Mouse (Mus musculus) liver, embryonic 11.5 days (tissue): ENCODE measurements around the gene Pcgf5. TPM values are rescaled to one million over a fixed set of nuclear protein-coding genes. Genes with fewer than 3 reads are reported as not detected.

Source experiments
- ATAC-seq: fragments of 200-750 bp; cut with Nextera tagmentation; replicated peaks from 2 replicates; pipeline ENCODE4 v1.8.0; 2017; ENCODE audit warnings: moderate number of reproducible peaks, mild to moderate bottlenecking, moderate TSS enrichment, moderate library complexity; ENCODE audit not compliant: low FRiP score
- DNase-seq: peaks from one replicate; pipeline ENCODE4 v3.0.0-alpha.2; 2017; ENCODE audit warnings: low spot score
- H3K27ac ChIP-seq: fragments of 300-500 bp; sonication (generic); 2 replicates; pipeline ENCODE4 v1.5.1; 2014; ENCODE audit warnings: mild to moderate bottlenecking, low read depth, low read length, control low read depth
- H3K27me3 ChIP-seq: fragments of 300-500 bp; sonication (generic); replicated peaks from 2 replicates; pipeline ENCODE4 v1.6.1; 2014; ENCODE audit warnings: low read length, mixed read lengths; ENCODE audit not compliant: control insufficient read depth, insufficient read depth
- H3K36me3 ChIP-seq: fragments of 300-500 bp; sonication (generic); 2 replicates; pipeline ENCODE4 v1.6.1; 2014; ENCODE audit warnings: mild to moderate bottlenecking, low read length, moderate library complexity, mixed read lengths; ENCODE audit not compliant: control insufficient read depth, insufficient read depth
- H3K4me1 ChIP-seq: fragments of 300-500 bp; sonication (generic); replicated peaks from 2 replicates; pipeline ENCODE4 v1.6.1; 2014; ENCODE audit warnings: low read length, mixed read lengths; ENCODE audit not compliant: control insufficient read depth, insufficient read depth
- H3K4me2 ChIP-seq: fragments of 300-500 bp; sonication (generic); 2 replicates; pipeline ENCODE4 v1.6.1; 2014; ENCODE audit warnings: mild to moderate bottlenecking, control low read depth, moderate library complexity
- H3K4me3 ChIP-seq: fragments of 300-500 bp; sonication (generic); 2 replicates; pipeline ENCODE4 v1.5.1; 2014; ENCODE audit warnings: low read depth, low read length, control low read depth
- H3K9ac ChIP-seq: fragments of 300-500 bp; sonication (generic); 2 replicates; pipeline ENCODE4 v1.6.1; 2014; ENCODE audit warnings: low read depth, low read length, control low read depth
- H3K9me3 ChIP-seq: fragments of 300-500 bp; sonication (generic); 2 replicates; pipeline ENCODE4 v1.6.1; 2016; ENCODE audit warnings: low read length, inconsistent platforms, mixed read lengths; ENCODE audit not compliant: control insufficient read depth
- WGBS: fragments of 180-500 bp; shearing (Covaris S2); extraction: QIAGEN DNeasy Blood & Tissue Kit; methylation state at CpG from one replicate; pipeline ENCODE4 v1.1.7; 2014; 5-methylcytosine and 5-hydroxymethylcytosine counted together
- polyA plus RNA-seq: library from polyadenylated mRNA; unstranded; fragments of >200 nt; fragmentation: Nextera tagmentation; extraction: Ambion mirVana; gene quantifications from 2 replicates; pipeline ENCODE4 v1.2.1, GENCODE M21; 2014

Gene Pcgf5
- 16.6 and 18.2 TPM in 2 replicates for polyA plus RNA-seq

DNA sequence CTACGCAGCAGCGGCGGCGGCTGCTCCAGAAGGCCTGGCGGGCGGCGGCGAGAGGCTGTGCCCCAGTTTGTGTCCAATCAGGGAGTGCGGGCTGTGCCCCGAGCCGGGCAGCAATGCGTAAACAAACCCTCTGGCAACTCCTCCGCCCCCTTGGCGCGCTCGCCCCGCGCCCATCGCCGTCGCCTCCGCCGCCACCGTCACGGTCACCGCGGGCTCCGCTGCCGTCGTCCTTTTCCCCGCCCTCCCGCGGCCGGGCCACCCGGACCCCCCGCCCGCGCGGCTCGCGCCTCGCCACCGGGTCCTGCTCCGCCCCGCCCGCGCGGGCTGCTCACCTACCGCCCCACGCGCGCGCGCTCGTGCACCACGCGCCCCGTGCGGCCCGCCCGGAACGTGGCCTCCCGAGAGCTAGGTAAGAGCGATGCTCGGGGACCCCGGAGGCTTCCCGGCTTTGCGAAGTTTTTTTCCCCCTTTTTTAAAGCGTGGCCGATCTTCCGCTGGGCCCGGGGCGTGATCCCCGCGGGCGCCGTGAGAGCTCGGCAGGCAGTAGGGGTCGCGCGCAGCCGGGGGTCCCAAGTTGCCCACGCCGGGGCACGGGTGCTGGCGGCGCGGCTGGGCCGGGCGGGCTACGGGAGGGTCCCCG lies at the start of gene Pcgf5:
Gene Pcgf5, plus strand, starts transcription at position 149 of the 640 bp plus-strand sequence.
- DNase-seq (peak; percentile 69), ATAC-seq (peak; percentile 74)
- peak within 1 kb of the TSS; percentile 56 for H3K9ac ChIP-seq
- no peak within 1 kb of the TSS for H3K27ac ChIP-seq
- H3K27me3 ChIP-seq: peaks cover 40% of the 10 kb centered on the region
- H3K4me3 ChIP-seq: peak within 1 kb of the TSS; percentile 70
- no peaks in the 10 kb centered on the region; the same call in 1 of the 2 replicates for H3K4me1 ChIP-seq
- under 1% methylated on average over 91 of the region's 92 CpGs for WGBS
- H3K9me3 ChIP-seq: no peaks in the 10 kb centered on the region
- no peaks in the 10 kb centered on the region for H3K36me3 ChIP-seq
- peak within 1 kb of the TSS; percentile 99 for H3K4me2 ChIP-seq

GRCm38 (mm10) chr19:36305542-36305941 lies 42.6 kb upstream of the Pcgf5 start:
- no peaks in the 10 kb centered on the region for H3K36me3 ChIP-seq
- no peak overlapping the region for H3K4me3 ChIP-seq
- H3K4me2 ChIP-seq: no peak overlapping the region
- DNase-seq: no peak
- 66% methylated on average over 5 of the region's 5 CpGs for WGBS
- no peak overlapping the region for H3K9ac ChIP-seq
- H3K27me3 ChIP-seq: no peaks in the 10 kb centered on the region
- H3K27ac ChIP-seq: no peak overlapping the region
- no peaks in the 10 kb centered on the region for H3K9me3 ChIP-seq
- no peak for ATAC-seq
- no peaks in the 10 kb centered on the region for H3K4me1 ChIP-seq

DNA sequence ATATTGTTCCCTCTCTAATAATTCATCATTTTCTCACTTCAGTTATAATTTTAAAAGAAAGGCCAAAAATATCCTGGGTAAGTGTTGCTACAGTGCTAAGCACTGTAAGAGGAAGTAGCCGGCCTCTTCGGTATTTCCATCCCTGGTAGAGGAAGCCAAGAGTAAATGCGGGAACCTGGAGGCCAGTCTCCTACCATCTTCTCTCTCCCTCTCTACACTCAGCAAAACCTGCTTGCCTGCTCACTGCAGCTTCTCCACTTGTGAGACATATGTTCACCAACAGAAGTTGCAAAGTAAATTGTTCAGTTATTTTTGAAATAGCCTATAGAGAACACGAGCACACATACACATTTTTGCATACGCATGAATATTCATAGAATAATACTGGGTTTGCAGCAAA lies 34.1 kb upstream of the Pcgf5 start:
- H3K4me2 ChIP-seq: no peak overlapping the region
- no peaks in the 10 kb centered on the region for H3K36me3 ChIP-seq
- ATAC-seq (no peak), DNase-seq (no peak)
- no peaks in the 10 kb centered on the region for H3K9me3 ChIP-seq
- no peak overlapping the region for H3K9ac ChIP-seq
- no peak overlapping the region for H3K27ac ChIP-seq
- no peak overlapping the region for H3K4me3 ChIP-seq
- no peaks in the 10 kb centered on the region for H3K4me1 ChIP-seq
- no peaks in the 10 kb centered on the region for H3K27me3 ChIP-seq
- 58% methylated on average over 5 of the region's 5 CpGs for WGBS

- no peak overlapping the region for H3K27ac ChIP-seq
- peak; percentile 91 for ATAC-seq
Observed at GRCm38 (mm10) chr19:36319735-36320134, 28.4 kb upstream of the Pcgf5 start.

GRCm38 (mm10) chr19:36321066-36321465 lies 27.0 kb upstream of the Pcgf5 start:
- 89% methylated on average over 3 of the region's 3 CpGs for WGBS
- no peak for DNase-seq
- Histone ChIP-seq H3K4me2 (no peak overlapping the region), H3K4me1 (peaks cover 4% of the 10 kb centered on the region; the same call in 1 of the 2 replicates), H3K9ac (no peak overlapping the region), H3K27me3 (no peaks in the 10 kb centered on the region), H3K27ac (no peak overlapping the region), H3K4me3 (no peak overlapping the region), H3K9me3 (no peaks in the 10 kb centered on the region), H3K36me3 (no peaks in the 10 kb centered on the region)
- no peak for ATAC-seq

More at GRCm38 (mm10) chr19:36319735-36320134, 28.4 kb upstream of the Pcgf5 start:
- H3K9ac ChIP-seq: no peak overlapping the region
- peaks cover 4% of the 10 kb centered on the region; the same call in 1 of the 2 replicates for H3K4me1 ChIP-seq
- H3K36me3 ChIP-seq: no peaks in the 10 kb centered on the region
- DNase-seq: no peak
- no peaks in the 10 kb centered on the region for H3K9me3 ChIP-seq
- no peak overlapping the region for H3K4me2 ChIP-seq
- 67% methylated on average over 4 of the region's 4 CpGs for WGBS
- no peaks in the 10 kb centered on the region for H3K27me3 ChIP-seq
- no peak overlapping the region for H3K4me3 ChIP-seq

DNA sequence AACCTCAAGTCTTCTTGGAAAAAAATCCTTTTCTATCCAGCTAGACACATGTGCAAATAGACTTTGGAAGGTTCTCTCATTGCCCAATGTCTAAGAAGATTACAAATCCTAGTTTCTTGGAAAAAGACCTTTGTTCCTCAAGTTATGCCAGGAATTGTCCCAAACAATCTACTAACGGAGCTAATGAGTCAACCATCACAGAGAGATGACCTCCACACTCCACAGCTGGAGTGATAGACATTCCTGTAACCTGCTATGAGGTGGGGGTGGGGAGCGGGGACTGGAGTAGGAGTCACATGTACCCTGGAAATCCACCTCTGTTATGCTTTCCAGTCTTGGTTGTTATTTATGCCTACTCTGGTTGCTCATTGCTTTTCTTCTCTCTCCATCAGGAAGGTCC lies 24.8 kb upstream of the Pcgf5 start:
- 58% methylated on average over 2 of the region's 2 CpGs for WGBS
- H3K27ac ChIP-seq: no peak overlapping the region
- ATAC-seq (no peak), DNase-seq (no peak)
- no peak overlapping the region for H3K4me2 ChIP-seq
- no peak overlapping the region for H3K4me3 ChIP-seq
- H3K9me3 ChIP-seq: no peaks in the 10 kb centered on the region
- no peaks in the 10 kb centered on the region for H3K36me3 ChIP-seq
- H3K9ac ChIP-seq: no peak overlapping the region
- no peaks in the 10 kb centered on the region for H3K27me3 ChIP-seq
- peaks cover 4% of the 10 kb centered on the region; the same call in 1 of the 2 replicates for H3K4me1 ChIP-seq

DNA sequence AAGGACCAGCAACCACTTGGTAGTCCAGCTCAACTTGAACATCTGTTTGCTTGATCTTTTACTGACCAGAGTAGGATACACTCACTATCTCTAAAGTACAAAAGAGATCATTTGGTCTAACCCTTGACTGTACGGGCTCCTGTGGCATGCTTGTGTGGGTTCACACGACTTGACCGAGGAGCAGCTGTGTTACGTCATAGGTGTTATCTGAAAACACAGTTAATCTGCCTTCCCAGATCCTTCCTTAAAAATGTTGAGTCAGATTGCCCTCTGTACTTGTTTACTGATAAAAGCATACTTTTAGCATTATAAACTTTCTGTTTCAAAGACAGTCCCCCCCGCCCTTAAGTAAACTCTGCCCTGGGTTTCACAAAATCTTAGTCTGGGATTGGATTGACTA lies 19.4 kb upstream of the Pcgf5 start:
- 19% methylated on average over 5 of the region's 5 CpGs for WGBS
- Histone ChIP-seq H3K4me2 (no peak overlapping the region), H3K9me3 (no peaks in the 10 kb centered on the region), H3K27me3 (no peaks in the 10 kb centered on the region), H3K36me3 (no peaks in the 10 kb centered on the region), H3K27ac (no peak overlapping the region), H3K4me3 (no peak overlapping the region), H3K4me1 (peaks cover 6% of the 10 kb centered on the region; the same call in 1 of the 2 replicates), H3K9ac (no peak overlapping the region)
- DNase-seq (no peak), ATAC-seq (peak; percentile 29; the same call in 1 of the 2 replicates)

GRCm38 (mm10) chr19:36347376-36347775 lies 733 bp upstream of the Pcgf5 start:
- H3K36me3 ChIP-seq: no peaks in the 10 kb centered on the region
- WGBS: 17% methylated on average over 6 of the region's 6 CpGs
- H3K27ac ChIP-seq: no peak overlapping the region
- no peaks in the 10 kb centered on the region for H3K9me3 ChIP-seq
- peak overlapping the region; percentile 70 for H3K4me3 ChIP-seq
- DNase-seq: no peak
- no peaks in the 10 kb centered on the region; the same call in 1 of the 2 replicates for H3K4me1 ChIP-seq
- peak overlapping the region; percentile 99 for H3K4me2 ChIP-seq
- no peak overlapping the region for H3K9ac ChIP-seq
- ATAC-seq: no peak
- peaks cover 40% of the 10 kb centered on the region for H3K27me3 ChIP-seq

DNA sequence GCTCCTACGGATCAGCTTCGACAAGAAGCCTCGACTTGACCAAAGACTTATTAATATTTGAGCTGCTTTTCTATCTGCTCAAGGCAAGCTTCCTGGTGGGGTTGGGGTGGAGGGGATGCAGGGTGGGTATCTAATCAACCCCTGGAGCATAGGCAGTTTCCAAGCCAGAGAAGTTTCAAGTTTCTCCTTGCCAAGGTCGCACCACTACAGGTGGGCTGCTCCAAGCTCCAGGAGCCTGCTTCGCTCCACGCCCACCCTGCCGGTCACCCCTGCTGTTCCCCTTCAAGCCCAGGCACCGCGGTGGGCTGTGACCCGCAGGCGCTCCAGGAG lies 313 bp upstream of the Pcgf5 start:
- Histone ChIP-seq H3K9me3 (no peaks in the 10 kb centered on the region), H3K27me3 (peaks cover 40% of the 10 kb centered on the region), H3K27ac (no peak overlapping the region), H3K4me3 (peak overlapping the region; percentile 70), H3K4me2 (peak overlapping the region; percentile 99), H3K4me1 (no peaks in the 10 kb centered on the region; the same call in 1 of the 2 replicates), H3K36me3 (no peaks in the 10 kb centered on the region), H3K9ac (peak overlapping the region; percentile 56; the same call in 1 of the 2 replicates)
- ATAC-seq: 0 out of 2 replicates have a peak, but pooled peaks have one; percentile 2
- DNase-seq: no peak
- 2% methylated on average over 11 of the region's 11 CpGs for WGBS
